Mouse (Mus musculus) ES-Bruce4 (cell line): ENCODE results near the gene Cog7. TPM values are rescaled to one million over a fixed set of nuclear protein-coding genes. Genes with fewer than 3 reads are reported as not detected.
A peak's percentile ranks its signal among the peaks of the same experiment; 100 is the strongest.

Source experiments
- H3K27ac ChIP-seq: 2 replicates; pipeline ENCODE4 v1.5.1; 2012; ENCODE audit warnings: low read length, inconsistent platforms; ENCODE audit not compliant: insufficient read depth
- H3K27me3 ChIP-seq: 2 replicates; pipeline ENCODE4 v1.6.1; 2012; ENCODE audit warnings: mild to moderate bottlenecking, low read length, inconsistent platforms; ENCODE audit not compliant: control insufficient read depth, poor library complexity, insufficient read depth, severe bottlenecking
- H3K36me3 ChIP-seq: 2 replicates; pipeline ENCODE4 v1.6.1; 2012; ENCODE audit warnings: inconsistent platforms, mild to moderate bottlenecking, low read length, moderate library complexity; ENCODE audit not compliant: control insufficient read depth, poor library complexity, insufficient read depth, severe bottlenecking
- H3K4me1 ChIP-seq: one replicate; pipeline ENCODE4 v1.8.1; 2011; ENCODE audit warnings: low read length; ENCODE audit not compliant: control insufficient read depth, insufficient read depth
- H3K4me3 ChIP-seq: 2 replicates; pipeline ENCODE4 v1.5.1; 2011; ENCODE audit warnings: low read depth, mild to moderate bottlenecking, low read length
- H3K9ac ChIP-seq: 2 replicates; pipeline ENCODE4 v1.6.1; 2012; ENCODE audit warnings: low read depth, mild to moderate bottlenecking, inconsistent platforms; ENCODE audit not compliant: poor library complexity, severe bottlenecking
- H3K9me3 ChIP-seq: replicated peaks from 2 replicates; pipeline ENCODE4 v1.6.1; 2012; ENCODE audit warnings: mild to moderate bottlenecking, low read length, inconsistent platforms; ENCODE audit not compliant: control insufficient read depth, poor library complexity, insufficient read depth, severe bottlenecking
- CTCF ChIP-seq: IDR thresholded peaks from one replicate; pipeline ENCODE4 v1.8.1; 2011; ENCODE audit warnings: low read depth, low read length
- EP300 ChIP-seq: IDR thresholded peaks from 2 replicates; pipeline ENCODE4 v1.6.1; 2011; ENCODE audit warnings: low read depth, low read length; ENCODE audit not compliant: insufficient read depth
- POLR2A ChIP-seq: IDR thresholded peaks from one replicate; pipeline ENCODE4 v1.8.1; 2011; ENCODE audit warnings: low read length; ENCODE audit not compliant: insufficient read depth
- polyA plus RNA-seq: library from polyadenylated mRNA; stranded (reverse); fragments of >200 nt; gene quantifications from 2 replicates; pipeline ENCODE4 v1.2.4, GENCODE M21; 2011; ENCODE audit warnings: low read depth; ENCODE audit not compliant: missing spikeins, insufficient read depth, insufficient read length

The Cog7 gene
- polyA plus RNA-seq, result 19.0 and 21.7 TPM in 2 replicates

GRCm38 (mm10) chr7:121981307-121981871 lies at the start of gene Cog7:
Cog7 (minus strand) TSS chr7:121981711.
- H3K9ac ChIP-seq, result peak within 1 kb of the TSS; percentile 90
- no peak within 1 kb of the TSS for H3K27ac ChIP-seq
- H3K9me3 ChIP-seq, result no peaks in the 10 kb centered on the region
- peaks cover 3% of the 10 kb centered on the region; the same call in 1 of the 2 replicates for H3K36me3 ChIP-seq
- peak within 1 kb of the TSS; percentile 96 for H3K4me3 ChIP-seq
- H3K4me1 ChIP-seq, result no peaks in the 10 kb centered on the region
- H3K27me3 ChIP-seq, result no peaks in the 10 kb centered on the region
- TF ChIP-seq POLR2A (no peak), EP300 (no peak), CTCF (no peak)

DNA sequence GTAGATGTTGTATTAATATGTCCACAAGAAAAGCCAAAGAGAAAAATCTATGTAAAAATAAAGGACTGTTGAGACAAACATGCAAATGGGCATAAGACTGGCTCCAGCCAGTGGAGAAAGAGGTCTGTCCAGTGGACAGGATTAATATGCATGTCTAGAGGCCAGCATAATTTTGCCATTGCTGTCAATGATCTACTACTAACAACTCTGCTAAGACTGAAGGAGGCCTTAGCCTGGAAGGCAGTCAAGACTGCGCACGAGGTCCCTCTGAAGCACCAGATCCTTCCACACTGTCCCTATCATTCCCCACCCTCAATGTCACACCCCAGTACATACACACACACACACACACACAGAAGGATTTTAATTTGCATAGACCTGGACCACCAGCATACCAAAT lies 40.6 kb upstream of the Cog7 start:
- TF ChIP-seq POLR2A (no peak), CTCF (no peak), EP300 (no peak)
- H3K4me3 ChIP-seq, result no peak overlapping the region
- no peaks in the 10 kb centered on the region for H3K27me3 ChIP-seq
- H3K36me3 ChIP-seq, result no peaks in the 10 kb centered on the region
- peaks cover 4% of the 10 kb centered on the region for H3K4me1 ChIP-seq
- no peak overlapping the region for H3K27ac ChIP-seq
- no peak overlapping the region for H3K9ac ChIP-seq
- no peaks in the 10 kb centered on the region for H3K9me3 ChIP-seq

DNA sequence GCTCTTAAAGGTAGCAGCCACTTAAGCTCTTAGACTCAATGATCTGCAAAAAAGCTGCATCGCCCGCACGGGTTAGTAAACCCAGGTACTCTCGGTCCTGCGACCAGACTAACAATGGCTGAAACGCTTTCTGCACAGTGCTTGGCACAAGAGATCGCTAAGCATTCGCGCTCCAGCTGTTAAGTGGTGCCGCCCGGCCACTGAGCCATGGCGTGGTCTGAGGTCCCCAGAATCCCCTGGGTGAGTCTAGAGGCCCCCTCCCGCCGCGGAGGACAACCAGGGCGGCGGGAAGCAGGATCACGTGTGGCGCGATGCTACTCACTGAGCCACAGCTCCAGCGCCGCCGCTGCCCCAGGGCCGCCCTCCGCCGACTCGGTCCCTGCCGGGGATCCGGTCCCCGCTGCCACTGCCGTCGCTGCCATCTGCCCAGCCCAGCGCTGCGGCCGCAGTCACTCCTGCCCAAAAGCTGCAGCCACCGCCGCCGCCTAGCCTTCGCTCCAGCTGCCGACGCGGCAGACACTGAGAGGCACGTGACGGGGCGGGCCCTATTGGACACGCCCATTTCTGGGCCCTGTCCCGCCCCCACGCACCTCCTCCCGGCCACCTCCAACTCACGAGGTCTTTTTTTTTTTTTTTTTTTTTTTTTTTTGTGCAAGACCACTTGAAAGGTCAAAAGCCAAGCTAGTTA lies 39.3 kb upstream of the Cog7 start, which contains the start of gene Gga2:
TSS of gene Gga2 (minus strand) at position 556 of the 688 bp plus-strand sequence.
- H3K4me3 ChIP-seq, result peak within 1 kb of the TSS; percentile 100
- peaks cover 8% of the 10 kb centered on the region for H3K4me1 ChIP-seq
- no peaks in the 10 kb centered on the region for H3K36me3 ChIP-seq
- H3K9me3 ChIP-seq, result no peaks in the 10 kb centered on the region
- peak within 1 kb of the TSS; percentile 23; the same call in 1 of the 2 replicates for H3K27ac ChIP-seq
- peak within 1 kb of the TSS; percentile 97 for H3K9ac ChIP-seq
- TF ChIP-seq CTCF (no peak), POLR2A (peak; percentile 93)
- no peaks in the 10 kb centered on the region for H3K27me3 ChIP-seq

- Histone ChIP-seq H3K9me3 (no peaks in the 10 kb centered on the region), H3K27me3 (no peaks in the 10 kb centered on the region), H3K4me1 (peaks cover 8% of the 10 kb centered on the region), H3K9ac (peak overlapping the region; percentile 97), H3K27ac (peak overlapping the region; percentile 23; the same call in 1 of the 2 replicates), H3K36me3 (no peaks in the 10 kb centered on the region), H3K4me3 (peak overlapping the region; percentile 100)
- TF ChIP-seq EP300 (no peak), CTCF (no peak), POLR2A (no peak)
Observed at GRCm38 (mm10) chr7:122020273-122020666, 38.8 kb upstream of the Cog7 start.

DNA sequence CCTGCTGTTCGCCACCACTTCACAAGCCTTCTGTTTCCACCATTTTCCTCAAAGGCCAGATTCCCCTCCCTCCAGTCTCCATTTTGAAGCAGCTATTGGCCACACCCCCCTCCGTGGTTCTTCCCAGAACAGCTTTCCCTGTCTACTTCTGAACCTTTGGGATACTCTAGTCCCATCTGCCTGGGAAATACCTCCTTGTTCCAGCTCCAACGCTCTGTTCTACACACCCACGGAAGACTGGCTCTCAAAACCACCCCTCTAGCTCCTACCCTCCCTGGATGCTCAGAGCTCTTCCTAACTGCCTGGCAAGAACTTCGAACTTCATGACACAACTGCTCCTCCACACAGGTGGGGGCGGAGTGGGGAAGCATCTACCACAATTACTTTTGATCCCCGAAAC lies 37.5 kb upstream of the Cog7 start:
- peaks cover 8% of the 10 kb centered on the region for H3K4me1 ChIP-seq

DNA sequence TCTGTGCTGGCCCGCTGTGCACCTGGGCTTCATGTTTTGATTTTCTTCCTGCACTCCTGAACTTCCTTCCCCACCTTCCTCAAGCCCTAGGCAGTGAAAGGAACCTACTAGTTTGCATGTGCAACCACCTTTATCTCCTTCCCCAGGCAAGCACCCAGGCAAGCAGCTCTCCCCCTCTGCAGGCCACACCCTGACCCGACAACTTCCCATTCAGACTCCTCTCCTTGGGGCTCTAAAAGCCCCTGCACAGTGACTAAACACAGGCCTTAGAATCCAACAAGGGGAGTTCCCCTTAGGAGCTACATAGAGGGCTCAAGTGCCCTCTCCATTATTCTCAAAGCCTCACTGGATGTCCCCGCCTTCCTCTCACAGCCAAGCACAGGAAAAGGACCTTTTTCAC lies 36.7 kb upstream of the Cog7 start:
- no peaks in the 10 kb centered on the region for H3K27me3 ChIP-seq
- TF ChIP-seq POLR2A, result no peak
- peak; percentile 79 for TF ChIP-seq EP300
- H3K4me3 ChIP-seq, result peak overlapping the region; percentile 62
- H3K36me3 ChIP-seq, result no peaks in the 10 kb centered on the region
- no peak overlapping the region for H3K9ac ChIP-seq
- H3K27ac ChIP-seq, result peak overlapping the region; percentile 78
- no peaks in the 10 kb centered on the region for H3K9me3 ChIP-seq
- H3K4me1 ChIP-seq, result peaks cover 8% of the 10 kb centered on the region

More for the DNA sequence above, 37.5 kb upstream of the Cog7 start:
- no peaks in the 10 kb centered on the region for H3K36me3 ChIP-seq
- 0 out of 2 replicates have a peak overlapping the region, but pooled peaks have one; percentile 3 for H3K9ac ChIP-seq
- TF ChIP-seq CTCF (no peak), EP300 (no peak), POLR2A (no peak)
- no peaks in the 10 kb centered on the region for H3K9me3 ChIP-seq
- H3K27me3 ChIP-seq, result no peaks in the 10 kb centered on the region
- H3K4me3 ChIP-seq, result peak overlapping the region; percentile 62
- H3K27ac ChIP-seq, result peak overlapping the region; percentile 78
